Mouse (Mus musculus): ENCODE data around the gene Olfr1193. TPM values are rescaled to one million over a fixed set of nuclear protein-coding genes. Genes with fewer than 3 reads are reported as not detected.
"Not testable (repeated sequence)": the region's sequence is repeated elsewhere in the genome, so short reads cannot be mapped to it uniquely, and the experiment has no call there.

Olfr1193 gene
- not detected in 2 replicates for polyA plus RNA-seq (2015; fragmentation: Nextera tagmentation; extraction: Ambion mirVana)

GRCm38 (mm10) chr2:88675328-88675727, at the start of gene Olfr1193:
Gene Olfr1193, plus strand, starts transcription at chr2:88675628.
- ATAC-seq (replicated peaks; ENCODE audit: low FRiP score); H3K4me1 ChIP-seq: not testable (repeated sequence)

GRCm38 (mm10) chr2:88640242-88640641, 35.2 kb upstream of the Olfr1193 start, which contains the start of gene Olfr1191-ps1:
Gene Olfr1191-ps1, plus strand, starts transcription at chr2:88640542.
- H3K9me3 ChIP-seq (replicated peaks); H3K36me3 ChIP-seq; H3K27ac ChIP-seq; H3K27me3 ChIP-seq; H3K4me2 ChIP-seq; H3K9ac ChIP-seq; H3K4me3 ChIP-seq (replicated peaks); H3K4me1 ChIP-seq; ATAC-seq (replicated peaks; ENCODE audit: low FRiP score): not testable (repeated sequence)
- WGBS: 91% methylated on average over 1 of the region's 1 CpGs

More at GRCm38 (mm10) chr2:88675328-88675727, at the start of gene Olfr1193:
- not testable (repeated sequence) for H3K27me3 ChIP-seq; H3K9me3 ChIP-seq (replicated peaks); H3K4me2 ChIP-seq; H3K27ac ChIP-seq; H3K36me3 ChIP-seq; H3K4me3 ChIP-seq (replicated peaks); H3K9ac ChIP-seq

GRCm38 (mm10) chr2:88648209-88648608, 27.2 kb upstream of the Olfr1193 start, which contains the start of gene Olfr1192-ps1:
Gene Olfr1192-ps1, plus strand, starts transcription at chr2:88648509.
- no peaks in the 10 kb centered on the region for H3K9me3 ChIP-seq (replicated peaks)
- no peak for ATAC-seq (replicated peaks; ENCODE audit: low FRiP score)
- 38% methylated on average over 1 of the region's 1 CpGs for WGBS

GRCm38 (mm10) chr2:88689087-88689486, 13.7 kb downstream of the Olfr1193 start, which contains the start of gene Olfr1195:
Gene Olfr1195, minus strand, starts transcription at chr2:88689187.
- no peak for ATAC-seq (replicated peaks; ENCODE audit: low FRiP score)
- Histone ChIP-seq H3K27me3 (no peaks in the 10 kb centered on the region), H3K9ac (no peak within 1 kb of the TSS), H3K4me2 (no peak within 1 kb of the TSS), H3K4me3 (replicated peaks) (no peak within 1 kb of the TSS), H3K27ac (no peak within 1 kb of the TSS), H3K36me3 (no peaks in the 10 kb centered on the region), H3K4me1 (no peaks in the 10 kb centered on the region), H3K9me3 (replicated peaks) (no peaks in the 10 kb centered on the region)

More at GRCm38 (mm10) chr2:88648209-88648608, 27.2 kb upstream of the Olfr1193 start, which contains the start of gene Olfr1192-ps1:
- H3K4me3 ChIP-seq (replicated peaks): no peak within 1 kb of the TSS
- H3K4me1 ChIP-seq: no peaks in the 10 kb centered on the region
- no peak within 1 kb of the TSS for H3K9ac ChIP-seq
- no peaks in the 10 kb centered on the region for H3K36me3 ChIP-seq
- no peak within 1 kb of the TSS for H3K4me2 ChIP-seq
- H3K27ac ChIP-seq: no peak within 1 kb of the TSS
- no peaks in the 10 kb centered on the region for H3K27me3 ChIP-seq

- H3K36me3 ChIP-seq: no peaks in the 10 kb centered on the region
- H3K4me2 ChIP-seq: no peak within 1 kb of the TSS
- no peak within 1 kb of the TSS for H3K9ac ChIP-seq
- no peak for ATAC-seq (replicated peaks; ENCODE audit: low FRiP score)
- 79% methylated on average over 2 of the region's 2 CpGs for WGBS
- no peaks in the 10 kb centered on the region for H3K9me3 ChIP-seq (replicated peaks)
- no peak within 1 kb of the TSS for H3K4me3 ChIP-seq (replicated peaks)
- H3K27me3 ChIP-seq: no peaks in the 10 kb centered on the region
- H3K4me1 ChIP-seq: no peaks in the 10 kb centered on the region
- H3K27ac ChIP-seq: no peak within 1 kb of the TSS
These were observed 29.1 kb downstream of the Olfr1193 start, which contains the start of gene Olfr1196 for GRCm38 (mm10) chr2:88704497-88704896. Gene Olfr1196, minus strand, starts transcription at chr2:88704597.

Other genes with a start within 250 kb of the Olfr1193 start
- not detected in 2 replicates for gene Olfr1181, start 249.5 kb upstream of the Olfr1193 start, polyA plus RNA-seq (2015; fragmentation: Nextera tagmentation; extraction: Ambion mirVana)
- gene Gm13757, start 226.5 kb upstream of the Olfr1193 start, polyA plus RNA-seq (2015; fragmentation: Nextera tagmentation; extraction: Ambion mirVana): not detected in 2 replicates
- gene Olfr1183, start 220.8 kb upstream of the Olfr1193 start, polyA plus RNA-seq (2015; fragmentation: Nextera tagmentation; extraction: Ambion mirVana): not detected in 2 replicates
- gene Olfr1184, start 192.0 kb upstream of the Olfr1193 start, polyA plus RNA-seq (2015; fragmentation: Nextera tagmentation; extraction: Ambion mirVana): not detected in 2 replicates
- not detected in 2 replicates for gene Olfr1185-ps1, start 182.3 kb upstream of the Olfr1193 start, polyA plus RNA-seq (2015; fragmentation: Nextera tagmentation; extraction: Ambion mirVana)
- not detected in 2 replicates for gene Olfr1186, start 157.1 kb upstream of the Olfr1193 start, polyA plus RNA-seq (2015; fragmentation: Nextera tagmentation; extraction: Ambion mirVana)
- gene Olfr1188, start 118.7 kb upstream of the Olfr1193 start, polyA plus RNA-seq (2015; fragmentation: Nextera tagmentation; extraction: Ambion mirVana): not detected in 2 replicates
- not detected in 2 replicates for gene Olfr1189, start 89.2 kb upstream of the Olfr1193 start, polyA plus RNA-seq (2015; fragmentation: Nextera tagmentation; extraction: Ambion mirVana)
- gene Olfr1191-ps1, start 35.1 kb upstream of the Olfr1193 start, polyA plus RNA-seq (2015; fragmentation: Nextera tagmentation; extraction: Ambion mirVana): not detected in 2 replicates
- gene Olfr1192-ps1, start 27.1 kb upstream of the Olfr1193 start, polyA plus RNA-seq (2015; fragmentation: Nextera tagmentation; extraction: Ambion mirVana): not detected in 2 replicates
- gene Olfr1195, start 13.6 kb downstream of the Olfr1193 start, polyA plus RNA-seq (2015; fragmentation: Nextera tagmentation; extraction: Ambion mirVana): not detected in 2 replicates
- not detected in 2 replicates for gene Olfr1196, start 29.0 kb downstream of the Olfr1193 start, polyA plus RNA-seq (2015; fragmentation: Nextera tagmentation; extraction: Ambion mirVana)
- not detected in 2 replicates for gene Olfr1197, start 56.7 kb downstream of the Olfr1193 start, polyA plus RNA-seq (2015; fragmentation: Nextera tagmentation; extraction: Ambion mirVana)
- gene Olfr1198, start 75.7 kb downstream of the Olfr1193 start, polyA plus RNA-seq (2015; fragmentation: Nextera tagmentation; extraction: Ambion mirVana): not detected in 2 replicates
- gene Olfr1199, start 84.8 kb downstream of the Olfr1193 start, polyA plus RNA-seq (2015; fragmentation: Nextera tagmentation; extraction: Ambion mirVana): not detected in 2 replicates
- not detected in 2 replicates for gene Olfr1200, start 94.9 kb downstream of the Olfr1193 start, polyA plus RNA-seq (2015; fragmentation: Nextera tagmentation; extraction: Ambion mirVana)
- gene Olfr1201, start 117.4 kb downstream of the Olfr1193 start, polyA plus RNA-seq (2015; fragmentation: Nextera tagmentation; extraction: Ambion mirVana): not detected in 2 replicates
- not detected in 2 replicates for gene Olfr1202, start 138.9 kb downstream of the Olfr1193 start, polyA plus RNA-seq (2015; fragmentation: Nextera tagmentation; extraction: Ambion mirVana)
- gene Olfr1205, start 154.1 kb downstream of the Olfr1193 start, polyA plus RNA-seq (2015; fragmentation: Nextera tagmentation; extraction: Ambion mirVana): not detected in 2 replicates
- not detected in 2 replicates for gene Olfr1204, start 173.7 kb downstream of the Olfr1193 start, polyA plus RNA-seq (2015; fragmentation: Nextera tagmentation; extraction: Ambion mirVana)
- gene Olfr1206, start 187.6 kb downstream of the Olfr1193 start, polyA plus RNA-seq (2015; fragmentation: Nextera tagmentation; extraction: Ambion mirVana): not detected in 2 replicates
- not detected in 2 replicates for gene Olfr1208, start 226.7 kb downstream of the Olfr1193 start, polyA plus RNA-seq (2015; fragmentation: Nextera tagmentation; extraction: Ambion mirVana)
- gene Olfr1209, start 239.5 kb downstream of the Olfr1193 start, polyA plus RNA-seq (2015; fragmentation: Nextera tagmentation; extraction: Ambion mirVana): not detected in 2 replicates

All from kidney, embryonic 15.5 days (tissue).